Mouse (Mus musculus): ENCODE data around the gene Cdc42ep4. TPM values are rescaled to one million over a fixed set of nuclear protein-coding genes. Genes with fewer than 3 reads are reported as not detected.
A peak's percentile ranks its signal among the peaks of the same experiment; 100 is the strongest.

The Cdc42ep4 gene
- polyA plus RNA-seq, 1 experiment from 2014 or later, result 37.6 TPM

DNA sequence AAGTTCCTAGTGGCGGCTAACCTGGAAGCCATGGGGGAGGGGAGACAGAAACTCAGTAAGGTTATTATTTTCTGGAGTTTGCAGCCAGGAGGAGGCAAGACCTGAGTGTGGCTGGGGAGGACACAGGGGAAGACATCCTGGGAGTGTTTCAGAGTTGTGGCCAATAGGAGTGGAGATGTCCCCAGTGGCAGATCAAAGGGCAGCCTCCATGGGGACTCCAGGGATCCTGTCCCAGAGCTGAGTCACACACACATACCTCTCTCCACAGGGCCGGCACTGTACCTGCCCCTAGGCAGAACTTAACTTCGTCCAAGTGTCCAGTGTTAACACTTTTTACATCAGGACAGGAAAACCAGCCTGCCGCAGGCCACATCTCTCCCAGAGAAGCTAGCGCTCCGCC, 16.5 kb downstream of the Cdc42ep4 start:
- no peak for DNase-seq (ENCODE audit: low read depth, low spot score)
- in situ Hi-C loops (cut with MboI; ENCODE audit: low pct_unique_long_range_greater_than_20kb), result no loop called here
- ChIA-PET POLR2A (no interaction called here), CTCF (no interaction called here)
- ATAC-seq, result no peak
- H3K27me3 ChIP-seq, result no peaks in the 10 kb centered on the region
- no peak for TF ChIP-seq CTCF (IDR thresholded peaks at IDR 0.05)

GRCm38 (mm10) chr11:113733631-113734364, 17.9 kb downstream of the Cdc42ep4 start:
- no peak for TF ChIP-seq CTCF (IDR thresholded peaks at IDR 0.05)
- in situ Hi-C loops (cut with MboI; ENCODE audit: low pct_unique_long_range_greater_than_20kb), result no loop called here
- ChIA-PET CTCF (interaction anchor here (0.8 kb wide), 1 partner anchor 17 kb away, joined by 3 read pairs; no protein-coding TSS in a partner anchor), POLR2A (no interaction called here)
- H3K27me3 ChIP-seq, result no peaks in the 10 kb centered on the region
- DNase-seq (ENCODE audit: low read depth, low spot score) (peak; percentile 63), ATAC-seq (peak; percentile 77)

DNA sequence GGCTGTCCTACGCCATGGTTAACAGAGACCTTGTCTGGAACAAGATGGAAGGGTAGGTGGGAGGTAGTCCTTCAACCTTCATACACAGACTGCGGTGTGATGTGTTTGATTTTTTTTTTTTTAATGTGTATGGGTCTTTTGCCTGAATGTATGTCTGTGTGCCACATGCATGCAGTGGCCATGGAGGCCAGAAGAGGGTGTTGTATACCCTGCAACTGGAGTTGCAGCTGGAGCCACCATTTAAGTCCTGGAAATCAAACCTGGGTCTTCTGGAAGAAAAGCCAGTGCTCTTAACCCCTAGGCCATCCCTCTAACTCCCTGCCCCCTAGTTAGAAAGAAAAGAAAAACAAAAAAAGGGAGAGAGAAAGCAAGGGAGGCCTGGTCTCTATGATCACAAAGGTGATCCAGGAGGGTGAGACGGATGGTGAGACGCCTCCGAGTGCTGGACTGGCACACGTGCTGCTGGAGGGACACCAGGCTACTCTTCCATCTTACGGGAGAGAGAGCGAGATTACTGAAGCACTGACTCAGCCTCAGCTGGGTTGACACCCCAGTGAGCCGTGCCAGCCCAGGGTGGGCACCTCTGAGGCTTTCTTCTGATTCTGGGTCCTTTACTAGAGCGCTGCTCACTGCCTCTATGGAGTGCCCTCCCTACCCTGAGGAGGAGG, 19.6 kb downstream of the Cdc42ep4 start:
- no peaks in the 10 kb centered on the region for H3K27me3 ChIP-seq
- DNase-seq (ENCODE audit: low read depth, low spot score) (no peak), ATAC-seq (no peak)
- TF ChIP-seq CTCF (IDR thresholded peaks at IDR 0.05), result no peak
- in situ Hi-C loops (cut with MboI; ENCODE audit: low pct_unique_long_range_greater_than_20kb), result no loop called here
- ChIA-PET CTCF (interaction anchor here (0.8 kb wide), 1 partner anchor 17 kb away, joined by 3 read pairs; no protein-coding TSS in a partner anchor), POLR2A (interaction anchor here (0.6 kb wide), 1 partner anchor 76 kb away, joined by 3 read pairs; no protein-coding TSS in a partner anchor)

- H3K27me3 ChIP-seq, result no peaks in the 10 kb centered on the region
- no peak for TF ChIP-seq CTCF (IDR thresholded peaks at IDR 0.05)
- DNase-seq (ENCODE audit: low read depth, low spot score), result no peak
- no peak for ATAC-seq
- in situ Hi-C loops (cut with MboI; ENCODE audit: low pct_unique_long_range_greater_than_20kb), result no loop called here
- ChIA-PET POLR2A (interaction anchor here (0.9 kb wide), 1 partner anchor 20 kb away, joined by 3 read pairs; no protein-coding TSS in a partner anchor), CTCF (interaction anchor here (2.7 to 2.8 kb wide), 2 partner anchors 27 to 80 kb away, joined by 8 read pairs; no protein-coding TSS in a partner anchor)
Measured at GRCm38 (mm10) chr11:113730879-113731278, 20.8 kb downstream of the Cdc42ep4 start.

- in situ Hi-C loops (cut with MboI; ENCODE audit: low pct_unique_long_range_greater_than_20kb), result no loop called here
Measured at GRCm38 (mm10) chr11:113729917-113730316, 21.8 kb downstream of the Cdc42ep4 start.

GRCm38 (mm10) chr11:113729239-113729638, 22.4 kb downstream of the Cdc42ep4 start:
- in situ Hi-C loops (cut with MboI; ENCODE audit: low pct_unique_long_range_greater_than_20kb), result no loop called here
- ATAC-seq (no peak), DNase-seq (ENCODE audit: low read depth, low spot score) (no peak)
- CTCF ChIA-PET, result interaction anchor here (2.7 to 2.8 kb wide), 2 partner anchors 25 to 82 kb away, joined by 8 read pairs; no protein-coding TSS in a partner anchor
- TF ChIP-seq CTCF (IDR thresholded peaks at IDR 0.05), result no peak
- H3K27me3 ChIP-seq, result no peaks in the 10 kb centered on the region
- POLR2A ChIA-PET, result interaction anchor here (0.8 kb wide), 1 partner anchor 23 kb away, joined by 3 read pairs; the partner anchor contains the start of gene Cdc42ep4

More at GRCm38 (mm10) chr11:113729917-113730316, 21.8 kb downstream of the Cdc42ep4 start:
- peak; percentile 88 for DNase-seq (ENCODE audit: low read depth, low spot score)
- TF ChIP-seq CTCF (IDR thresholded peaks at IDR 0.05), result no peak
- ATAC-seq, result peak; percentile 60
- POLR2A ChIA-PET, result interaction anchor here (0.6 to 0.8 kb wide), 2 partner anchors 14 to 22 kb away, joined by 3 read pairs; partner anchors contain the start of gene Cdc42ep4
- no peaks in the 10 kb centered on the region for H3K27me3 ChIP-seq
- CTCF ChIA-PET, result interaction anchor here (0.7 to 2.8 kb wide), 3 partner anchors 20 to 81 kb away, joined by 3 to 8 read pairs (median 8); no protein-coding TSS in a partner anchor

- ATAC-seq, result no peak
- ChIA-PET POLR2A (no interaction called here), CTCF (interaction anchor here (0.6 to 2.0 kb wide), 2 partner anchors 16 to 83 kb away, joined by 3 to 9 read pairs; no protein-coding TSS in a partner anchor)
- no peaks in the 10 kb centered on the region for H3K27me3 ChIP-seq
- DNase-seq (ENCODE audit: low read depth, low spot score), result no peak
- no peak for TF ChIP-seq CTCF (IDR thresholded peaks at IDR 0.05)
- in situ Hi-C loops (cut with MboI; ENCODE audit: low pct_unique_long_range_greater_than_20kb), result no loop called here
Measured at GRCm38 (mm10) chr11:113727992-113728391, 23.7 kb downstream of the Cdc42ep4 start.

- ChIA-PET POLR2A (interaction anchor here (0.7 to 1.2 kb wide), 2 partner anchors 23 to 84 kb away, joined by 3 to 4 read pairs; no protein-coding TSS in a partner anchor), CTCF (interaction anchor here (2.0 kb wide), 1 partner anchor 84 kb away, joined by 9 read pairs; no protein-coding TSS in a partner anchor)
- TF ChIP-seq CTCF (IDR thresholded peaks at IDR 0.05), result no peak
- ATAC-seq (no peak), DNase-seq (ENCODE audit: low read depth, low spot score) (no peak)
- in situ Hi-C loops (cut with MboI; ENCODE audit: low pct_unique_long_range_greater_than_20kb), result no loop called here
- H3K27me3 ChIP-seq, result no peaks in the 10 kb centered on the region
Measured at GRCm38 (mm10) chr11:113726994-113727888, 24.4 kb downstream of the Cdc42ep4 start.

- in situ Hi-C loops (cut with MboI; ENCODE audit: low pct_unique_long_range_greater_than_20kb), result no loop called here
- no peaks in the 10 kb centered on the region for H3K27me3 ChIP-seq
- ATAC-seq (no peak), DNase-seq (ENCODE audit: low read depth, low spot score) (no peak)
- CTCF ChIA-PET, result no interaction called here
- POLR2A ChIA-PET, result interaction anchor here (0.6 kb wide), 1 partner anchor 1818 kb away, joined by 5 read pairs; no protein-coding TSS in a partner anchor
- no peak for TF ChIP-seq CTCF (IDR thresholded peaks at IDR 0.05)
Measured at GRCm38 (mm10) chr11:113725235-113726048, 26.2 kb downstream of the Cdc42ep4 start.
